Mouse (Mus musculus) kidney, postnatal 36 days (tissue): ENCODE results near the gene Rap1gap2.

ENCODE experiments used
- DNase-seq, 2 experiments: peaks; one replicate each; pipeline ENCODE4 v3.0.0; 2021 to 2022; ENCODE audit warnings: mixed read lengths in 2 of 2

Rap1gap2 gene

DNA sequence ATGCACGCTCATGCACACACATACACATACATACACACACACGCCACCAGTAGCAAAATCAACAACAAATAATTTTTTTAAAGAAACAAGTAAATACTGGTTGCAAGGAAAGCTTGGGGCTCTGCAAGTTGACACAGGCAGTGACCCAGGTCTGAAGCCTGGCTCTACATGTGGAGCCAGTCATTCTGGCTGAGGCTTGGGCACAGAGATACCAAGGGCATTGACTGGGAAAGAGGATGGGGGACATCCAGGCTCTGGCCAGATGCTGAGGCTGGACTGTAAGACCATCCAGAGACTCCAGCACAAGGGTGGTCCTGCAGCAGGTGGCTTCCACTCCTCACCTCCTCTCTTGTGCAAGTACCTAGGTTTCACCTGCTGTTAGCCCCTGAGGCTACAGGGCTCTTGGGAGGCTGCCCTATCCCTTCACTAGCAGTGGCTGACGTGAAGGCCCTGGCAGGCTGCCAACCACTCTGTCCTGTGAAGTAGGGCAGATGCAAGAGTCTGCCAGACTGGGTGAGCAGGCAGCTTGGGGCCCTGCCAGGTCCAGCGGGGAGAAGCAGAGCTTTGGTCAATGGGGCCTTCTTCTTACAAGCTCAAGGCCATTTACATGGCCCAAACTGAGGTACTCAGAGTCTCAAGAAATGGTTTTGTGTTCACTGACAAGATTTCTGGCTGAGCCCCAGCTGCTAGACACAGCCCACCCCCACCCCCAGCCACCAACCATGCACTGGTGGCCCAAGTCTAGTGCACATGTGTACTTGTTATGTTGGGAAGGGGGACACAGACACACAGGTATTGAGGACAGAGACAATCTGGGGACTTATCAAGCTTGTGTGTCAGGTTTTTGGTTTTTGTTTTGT, 201.9 kb downstream of the Rap1gap2 start:
- peak; percentile 94 to 96 for DNase-seq

DNA sequence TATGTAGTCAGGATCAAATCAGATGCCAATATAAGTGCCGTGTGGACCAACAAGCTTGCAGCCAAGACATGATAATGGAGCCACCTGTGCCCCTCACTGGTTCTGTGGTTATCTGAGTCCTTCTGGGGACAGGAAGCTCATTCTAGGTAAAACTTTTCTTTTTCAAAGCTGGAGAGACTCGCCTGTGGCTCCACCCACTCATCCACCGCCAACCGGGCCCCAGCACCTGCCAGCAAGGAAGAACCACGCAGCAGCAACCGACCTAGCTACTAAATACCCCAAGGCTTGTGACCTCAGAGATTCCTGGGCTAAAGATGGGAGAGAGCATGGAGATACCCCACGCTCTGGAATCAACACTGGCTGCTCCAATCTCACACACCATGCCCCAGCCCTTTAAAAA, 205.5 kb downstream of the Rap1gap2 start:
- no peak for DNase-seq

DNA sequence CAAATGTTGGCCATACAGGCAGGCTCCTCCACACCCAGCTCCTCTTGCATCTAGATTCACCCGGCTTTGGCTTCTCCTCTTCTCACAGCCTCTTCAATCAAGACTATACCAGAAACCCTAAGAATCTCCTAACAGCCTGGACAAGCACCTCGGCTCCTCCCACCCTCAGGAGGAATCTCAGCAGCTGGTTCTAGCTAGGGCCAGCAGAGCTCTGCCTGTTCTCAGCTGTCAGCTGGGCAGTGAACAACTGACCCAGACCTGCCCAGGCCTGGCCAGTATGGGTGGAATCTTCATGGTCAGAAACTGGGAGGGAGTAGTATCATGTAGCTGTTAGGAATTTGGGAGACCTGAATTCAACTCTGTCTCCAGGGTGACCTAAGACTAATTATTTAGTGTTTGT, 206.5 kb downstream of the Rap1gap2 start:
- DNase-seq, result peak in 1 of 2 experiments; percentile 23

DNA sequence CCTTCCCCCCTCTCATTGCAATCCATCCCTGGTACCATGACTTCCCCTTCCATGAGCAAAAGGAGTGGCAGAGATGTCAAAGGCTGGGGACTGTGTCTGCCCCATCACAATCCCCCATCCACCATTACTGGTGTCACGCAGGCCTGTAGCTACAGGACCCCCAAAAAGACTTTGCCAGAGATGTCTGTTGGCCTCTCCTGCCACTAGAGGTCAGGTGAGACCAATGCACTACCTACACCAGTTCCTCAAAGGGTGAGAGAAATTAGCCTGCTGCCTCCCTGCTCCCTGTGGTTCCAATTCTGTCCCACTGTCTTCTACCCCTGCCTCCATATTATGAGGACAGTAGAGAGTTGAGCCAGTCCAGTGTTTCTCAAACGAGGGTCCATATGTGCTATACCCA, 208.6 kb downstream of the Rap1gap2 start:
- DNase-seq, result peak in 1 of 2 experiments; percentile 35

DNA sequence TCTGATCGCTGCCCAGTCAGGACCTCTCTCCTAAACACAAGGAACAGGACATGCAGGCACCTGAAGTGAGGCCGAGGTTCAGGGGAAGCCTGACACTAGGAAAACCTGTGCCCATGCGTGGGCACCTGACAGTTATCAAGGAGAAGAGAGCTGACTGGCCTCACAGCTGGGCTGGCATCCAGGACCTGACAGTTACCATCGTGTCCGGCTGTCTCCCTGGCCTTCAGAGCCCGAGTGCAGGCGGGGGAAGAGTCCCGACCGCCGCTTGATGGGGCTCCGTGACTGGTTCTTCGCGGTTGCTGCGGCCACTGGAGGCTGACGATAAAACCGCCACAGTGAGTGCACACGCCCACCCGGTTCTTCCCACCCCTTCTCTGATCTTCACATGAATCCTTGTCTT, 215.1 kb downstream of the Rap1gap2 start:
- DNase-seq, result no peak

DNA sequence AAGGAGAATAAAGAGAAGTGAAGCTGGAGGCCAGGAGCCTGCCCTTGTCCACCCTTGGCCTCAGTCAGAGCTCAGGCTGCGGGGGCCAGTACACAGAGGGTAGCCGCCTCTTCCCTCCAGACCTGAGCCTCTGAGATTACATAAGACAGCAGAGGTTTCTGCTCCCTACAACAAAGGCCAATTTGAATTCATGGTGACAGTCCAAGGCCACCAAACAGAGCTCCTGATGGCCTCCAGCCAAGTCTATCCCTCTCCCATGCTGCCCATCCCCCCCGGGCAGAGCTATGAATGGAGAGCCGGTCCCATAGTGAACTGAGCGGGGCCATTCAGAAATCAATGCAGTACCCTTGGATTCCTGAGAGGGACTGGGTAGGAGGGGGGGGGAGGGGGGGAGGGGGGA, 217.2 kb downstream of the Rap1gap2 start:
- no peak for DNase-seq

DNA sequence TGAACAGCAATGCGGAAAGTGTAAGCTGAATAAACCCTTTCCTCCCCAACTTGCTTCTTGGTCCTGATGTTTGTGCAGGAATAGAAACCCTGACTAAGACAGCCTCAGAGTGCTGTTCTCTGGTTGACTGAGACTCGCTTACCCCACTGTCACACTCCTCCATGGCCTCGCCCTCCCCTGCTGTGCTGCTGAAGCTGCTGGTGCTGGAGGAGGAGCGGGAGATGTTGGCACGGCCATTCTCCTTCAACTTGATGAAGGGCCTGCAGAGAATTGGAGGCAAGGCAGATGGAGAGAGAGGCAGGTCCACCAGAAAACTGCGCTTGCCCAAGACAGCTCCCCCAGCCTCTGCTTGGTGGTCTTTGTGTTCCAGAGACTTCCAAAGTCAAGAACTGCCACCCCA, 217.8 kb downstream of the Rap1gap2 start:
- no peak for DNase-seq

DNA sequence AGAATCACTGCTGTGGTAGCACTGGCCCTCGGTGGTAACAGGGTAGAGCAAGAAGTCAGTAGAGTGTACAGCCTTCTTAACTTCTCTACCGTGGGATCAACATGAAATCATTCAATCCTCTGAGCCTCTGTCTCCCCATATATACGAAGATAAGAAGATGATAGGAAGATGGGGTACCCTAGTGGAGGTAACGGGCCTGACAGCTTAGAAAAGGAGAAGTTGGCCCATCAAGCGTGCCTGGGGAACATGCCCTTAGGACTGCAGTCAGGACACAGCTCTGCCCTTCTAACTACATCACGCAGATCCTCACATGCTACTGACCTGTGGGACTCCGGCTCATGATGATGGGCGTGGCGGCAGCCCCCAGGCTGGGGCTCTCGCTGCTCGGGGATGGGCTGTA, 218.8 kb downstream of the Rap1gap2 start:
- no peak for DNase-seq

DNA sequence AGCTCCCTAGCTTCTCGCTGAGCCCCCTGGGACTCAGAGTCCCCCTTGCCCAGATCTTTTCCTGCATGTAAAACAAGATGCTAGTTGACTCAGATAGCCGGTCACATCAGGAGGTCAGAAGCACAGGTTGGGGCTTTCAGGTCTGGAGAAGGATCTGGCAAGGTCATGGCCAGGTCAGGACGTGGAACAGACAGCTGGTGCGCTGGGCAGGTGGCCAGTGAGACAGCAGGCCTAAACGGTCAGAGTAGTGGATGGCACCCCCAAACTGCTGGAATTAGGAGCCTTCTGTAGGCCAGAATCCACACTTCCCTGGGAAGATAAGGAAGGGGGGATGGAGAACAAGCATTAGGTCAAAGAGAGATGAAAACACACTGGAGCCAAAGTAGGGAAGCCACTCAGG, 223.5 kb downstream of the Rap1gap2 start:
- DNase-seq, result no peak

DNA sequence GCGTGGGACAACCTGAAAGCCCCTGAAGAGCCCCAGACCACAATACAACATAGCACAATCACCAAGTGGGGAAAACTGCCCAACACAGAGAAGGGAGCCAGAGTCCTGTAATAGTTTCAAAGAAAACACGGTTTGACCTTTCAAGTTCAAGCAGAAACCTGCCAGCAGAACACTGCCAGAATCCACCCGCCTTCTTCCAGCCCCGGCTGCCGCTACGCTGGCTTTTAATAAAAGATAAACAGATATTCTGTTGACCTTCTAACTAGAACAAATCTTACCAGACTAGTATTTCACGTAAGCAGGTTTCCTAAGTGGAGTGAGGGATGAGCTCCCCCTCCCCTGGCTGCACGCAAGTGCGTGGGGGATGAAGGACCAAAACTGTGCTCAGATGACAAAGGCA, 225.0 kb downstream of the Rap1gap2 start:
- peak; percentile 36 to 45 for DNase-seq

DNA sequence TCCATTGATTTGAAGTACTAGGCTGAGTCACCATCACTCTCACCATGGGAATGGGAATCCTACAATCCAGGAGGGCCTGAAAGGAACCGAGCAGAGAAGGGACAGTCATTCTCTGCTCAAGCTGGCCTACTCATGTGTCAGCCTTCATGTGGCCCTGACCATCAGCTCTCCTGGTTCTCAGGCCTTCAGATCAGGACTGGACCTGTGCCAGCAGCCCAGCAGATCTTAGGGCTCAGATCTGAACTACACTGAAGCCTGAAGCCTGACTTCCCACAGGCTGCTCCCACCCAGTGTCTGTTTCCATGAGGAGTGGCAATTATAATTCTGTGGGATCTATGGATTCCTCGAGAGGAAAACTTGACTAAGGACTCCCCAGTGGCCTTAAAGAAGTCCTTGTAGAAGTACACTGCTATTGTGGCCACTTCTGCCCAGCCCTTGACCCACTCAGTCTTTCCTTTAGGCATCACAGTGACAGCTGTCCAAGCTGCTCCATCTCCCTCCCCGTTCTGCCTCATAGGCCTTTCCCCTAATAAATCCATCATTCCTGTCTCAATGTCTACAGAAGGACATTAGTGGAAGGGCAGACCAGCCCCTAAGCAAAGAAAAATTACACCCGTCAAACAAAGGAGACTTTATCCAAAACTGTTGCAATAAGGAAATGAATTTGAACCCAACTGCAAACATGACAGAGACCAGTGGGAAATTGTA, 231.4 kb downstream of the Rap1gap2 start:
- no peak for DNase-seq

DNA sequence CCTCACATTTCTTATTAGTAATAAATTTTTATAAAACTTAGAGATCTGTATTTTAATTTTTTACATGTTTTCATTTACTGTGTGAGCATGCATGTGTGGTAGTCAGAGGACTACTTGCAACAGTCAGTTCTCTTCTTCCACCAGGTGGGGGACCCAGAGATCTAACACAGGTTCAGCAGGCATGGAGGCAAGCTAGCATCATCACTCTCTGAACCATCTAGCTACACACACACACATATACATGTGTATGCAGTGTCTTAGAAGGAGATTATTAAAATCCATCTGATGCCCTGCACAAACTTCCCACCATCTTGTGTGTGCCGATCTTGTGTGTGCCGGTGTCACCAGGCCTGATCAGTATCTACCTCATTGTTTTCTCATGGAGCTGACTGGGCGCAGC, 233.9 kb downstream of the Rap1gap2 start:
- DNase-seq, result peak; percentile 51 to 72

DNA sequence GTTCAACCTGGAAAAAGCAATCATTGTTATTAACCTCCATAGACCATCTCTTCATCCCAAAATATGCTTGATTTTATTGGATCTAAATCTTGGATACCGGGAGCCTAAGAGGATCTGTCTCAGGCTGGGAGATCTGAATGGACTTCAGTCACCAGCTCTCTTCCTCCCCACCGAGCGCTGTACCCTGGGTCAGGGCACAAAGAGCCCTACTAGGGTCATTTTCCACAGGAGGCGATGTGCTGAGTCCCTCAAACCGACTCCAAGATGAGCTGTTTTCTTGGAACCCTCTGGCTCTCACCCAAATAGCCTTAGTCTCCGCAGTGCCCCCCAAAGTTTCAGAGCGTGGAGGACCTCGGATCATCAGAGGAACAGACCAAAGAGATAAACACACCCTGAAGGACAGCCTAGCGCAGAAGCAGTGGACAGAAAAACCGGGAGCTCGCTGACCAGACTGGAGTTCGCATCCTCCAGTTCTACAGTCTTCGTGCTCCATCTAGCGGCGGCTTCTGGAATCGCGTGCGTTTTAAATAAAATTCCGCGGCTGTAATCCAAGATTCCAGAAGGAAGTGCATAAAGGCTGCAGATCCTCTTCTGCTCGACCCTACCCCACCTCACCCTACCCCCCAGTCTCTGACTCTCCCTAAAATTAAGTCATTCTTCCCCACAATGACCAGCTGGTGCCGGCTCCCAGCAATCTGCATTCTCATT, 239.2 kb downstream of the Rap1gap2 start:
- peak; percentile 62 to 85 for DNase-seq

DNA sequence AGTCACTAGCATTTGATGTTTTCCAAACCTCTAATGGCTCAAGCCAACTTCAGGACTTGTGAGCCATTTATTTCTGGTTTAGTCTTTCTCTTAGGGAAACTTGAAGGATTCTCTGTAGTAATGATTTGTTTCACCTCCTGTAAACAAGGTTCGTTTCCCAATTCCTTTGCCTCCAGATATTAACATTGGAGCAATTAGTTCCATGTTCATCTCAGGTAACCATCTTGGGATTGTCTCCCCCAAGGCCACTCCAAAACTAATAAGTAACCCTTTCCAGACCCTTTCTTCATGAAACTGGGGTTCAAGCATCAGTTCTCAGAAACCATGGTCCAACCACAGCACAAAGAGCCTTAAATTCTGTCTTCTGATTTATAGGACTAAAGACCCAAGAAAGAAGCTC, 248.9 kb downstream of the Rap1gap2 start, which contains the start of gene Olfr412:
Gene Olfr412 (plus strand): TSS at position 301 of the 400 bp plus-strand sequence.
- no peak for DNase-seq

DNA sequence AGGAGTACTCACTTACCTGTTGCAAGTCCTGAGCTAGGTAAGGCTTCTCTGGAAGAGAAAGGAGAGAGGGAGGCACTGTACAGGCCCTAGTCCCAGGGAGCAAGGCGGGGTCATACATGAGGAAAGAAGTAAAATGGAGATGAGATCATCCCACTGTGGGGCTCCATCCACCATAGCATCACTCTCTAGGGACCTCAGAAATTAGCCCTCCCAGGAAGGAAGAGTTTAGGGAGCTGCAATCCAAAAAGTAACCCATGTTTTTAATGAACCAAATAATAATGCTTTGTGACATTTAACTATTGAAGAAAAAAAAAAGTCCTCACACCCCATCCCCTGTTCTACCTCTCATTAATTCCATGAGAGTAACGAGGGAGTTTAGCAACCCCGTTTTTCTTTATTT, 258.2 kb downstream of the Rap1gap2 start, which contains the start of gene Olfr411:
Gene Olfr411 (minus strand): TSS at position 101 of the 400 bp plus-strand sequence.
- DNase-seq, result no peak

DNA sequence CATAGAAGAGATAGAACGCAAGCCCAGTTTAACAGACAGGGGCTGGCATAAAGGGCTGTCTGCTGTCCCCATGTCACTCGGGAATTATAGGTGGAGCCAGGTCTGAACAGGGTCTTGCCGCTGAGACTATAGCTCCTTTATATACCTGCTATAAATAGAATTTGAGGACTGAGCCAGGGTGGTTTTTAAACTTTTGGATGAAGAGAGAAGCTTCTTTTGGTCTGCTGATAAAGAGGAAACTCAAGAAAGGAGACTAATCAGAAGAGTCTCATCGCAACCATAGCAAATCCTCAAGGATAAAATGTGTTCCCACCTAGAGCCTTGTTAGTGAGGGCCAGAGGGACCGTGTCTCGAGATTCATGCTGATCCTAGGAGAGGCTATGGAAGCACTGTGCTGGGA, 272.8 kb downstream of the Rap1gap2 start, which contains the start of gene Olfr410:
Gene Olfr410 (minus strand): TSS at position 101 of the 400 bp plus-strand sequence.
- no peak for DNase-seq
